Mouse (Mus musculus): ENCODE results near the gene Guca2a. TPM values are rescaled to one million over a fixed set of nuclear protein-coding genes. Genes with fewer than 3 reads are reported as not detected.
A peak's percentile ranks its signal among the peaks of the same experiment; 100 is the strongest.

Gene Guca2a
- polyA plus RNA-seq, 1 experiment from 2014 or later: 27.0 TPM

DNA sequence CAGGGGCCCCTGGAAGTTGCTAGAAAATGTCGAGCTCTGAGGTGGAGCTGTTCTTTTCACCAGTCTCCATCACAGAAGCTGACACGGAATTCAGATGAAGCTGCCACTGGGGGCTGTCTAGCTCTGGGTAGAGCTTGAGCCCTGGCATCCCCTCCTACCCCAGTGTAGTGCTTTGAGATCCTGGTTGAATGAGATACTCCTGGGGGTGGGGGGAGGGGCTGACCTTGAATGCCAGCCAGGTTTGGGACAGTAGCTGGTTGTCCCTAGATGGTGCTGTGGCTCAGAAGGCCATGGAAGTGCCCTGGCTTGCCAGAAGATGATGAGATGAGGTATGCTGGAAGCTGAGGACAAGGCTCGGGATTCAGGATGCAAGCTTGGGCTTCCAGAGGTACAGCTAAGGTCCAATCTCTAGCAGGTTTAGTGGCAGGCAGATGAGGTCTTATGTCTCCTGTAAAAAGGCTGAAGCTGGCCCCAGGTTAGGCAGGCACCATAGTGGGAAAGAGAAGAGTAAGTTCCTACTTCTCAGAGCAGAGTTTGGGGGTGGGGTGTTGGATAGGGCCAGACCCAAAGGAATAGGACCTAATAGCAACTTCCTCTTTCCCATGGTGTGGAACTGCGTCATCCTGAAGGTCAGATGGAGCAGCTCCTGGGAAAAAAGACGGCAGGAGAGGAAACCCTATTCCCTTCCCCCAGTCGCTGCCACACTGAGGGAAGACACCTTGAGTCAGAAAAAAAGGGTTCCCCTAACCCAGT is 2.4 kb upstream of the Guca2a start:
- 47% methylated on average over 6 of the region's 6 CpGs for WGBS
- no peak for DNase-seq (ENCODE audit: low spot score)

GRCm38 (mm10) chr4:119635686-119636085 is 1.8 kb upstream of the Guca2a start:
- no peak overlapping the region for H3K9ac ChIP-seq (ENCODE audit: low read depth, low read length)
- H3K4me3 ChIP-seq (replicated peaks; ENCODE audit: low read depth, low read length): no peak overlapping the region
- H3K27ac ChIP-seq: no peak overlapping the region
- H3K4me1 ChIP-seq (replicated peaks; ENCODE audit: insufficient read depth, low read length): 0 out of 2 replicates have a peak, but pooled peaks cover 6% of the 10 kb centered on the region
- no peaks in the 10 kb centered on the region for H3K36me3 ChIP-seq (ENCODE audit: insufficient read depth, low read length)
- DNase-seq (ENCODE audit: low spot score) (no peak), ATAC-seq (replicated peaks; ENCODE audit: low FRiP score, low read depth) (no peak)
- no peak overlapping the region for H3K4me2 ChIP-seq (ENCODE audit: low read length)
- no peaks in the 10 kb centered on the region for H3K9me3 ChIP-seq (replicated peaks; ENCODE audit: low read length)
- H3K27me3 ChIP-seq (ENCODE audit: insufficient read depth, low read length): no peaks in the 10 kb centered on the region
- WGBS: 74% methylated on average over 8 of the region's 8 CpGs
- no peak for TF ChIP-seq CTCF (IDR thresholded peaks at IDR 0.05; ENCODE audit: low read depth)

More for the DNA sequence above, 2.4 kb upstream of the Guca2a start:
- H3K27ac ChIP-seq: no peak overlapping the region
- H3K4me2 ChIP-seq (ENCODE audit: low read length): no peak overlapping the region
- H3K9ac ChIP-seq (ENCODE audit: low read depth, low read length): no peak overlapping the region
- H3K27me3 ChIP-seq (ENCODE audit: insufficient read depth, low read length): no peaks in the 10 kb centered on the region
- H3K36me3 ChIP-seq (ENCODE audit: insufficient read depth, low read length): peaks cover 4% of the 10 kb centered on the region; the same call in 1 of the 2 replicates
- H3K4me3 ChIP-seq (replicated peaks; ENCODE audit: low read depth, low read length): no peak overlapping the region
- ATAC-seq (replicated peaks; ENCODE audit: low FRiP score, low read depth): no peak
- no peaks in the 10 kb centered on the region for H3K9me3 ChIP-seq (replicated peaks; ENCODE audit: low read length)
- TF ChIP-seq CTCF (IDR thresholded peaks at IDR 0.05; ENCODE audit: low read depth): peak; percentile 11; the same call in 1 of the 2 replicates
- H3K4me1 ChIP-seq (replicated peaks; ENCODE audit: insufficient read depth, low read length): 0 out of 2 replicates have a peak, but pooled peaks cover 6% of the 10 kb centered on the region

GRCm38 (mm10) chr4:119636731-119637130 is 773 bp upstream of the Guca2a start:
- Histone ChIP-seq H3K36me3 (ENCODE audit: insufficient read depth, low read length) (no peaks in the 10 kb centered on the region), H3K9ac (ENCODE audit: low read depth, low read length) (no peak overlapping the region), H3K27me3 (ENCODE audit: insufficient read depth, low read length) (no peaks in the 10 kb centered on the region), H3K4me1 (replicated peaks; ENCODE audit: insufficient read depth, low read length) (0 out of 2 replicates have a peak, but pooled peaks cover 6% of the 10 kb centered on the region), H3K27ac (no peak overlapping the region), H3K9me3 (replicated peaks; ENCODE audit: low read length) (no peaks in the 10 kb centered on the region), H3K4me3 (replicated peaks; ENCODE audit: low read depth, low read length) (no peak overlapping the region), H3K4me2 (ENCODE audit: low read length) (no peak overlapping the region)
- 78% methylated on average over 7 of the region's 7 CpGs for WGBS
- DNase-seq (ENCODE audit: low spot score) (no peak), ATAC-seq (replicated peaks; ENCODE audit: low FRiP score, low read depth) (no peak)
- no peak for TF ChIP-seq CTCF (IDR thresholded peaks at IDR 0.05; ENCODE audit: low read depth)

DNA sequence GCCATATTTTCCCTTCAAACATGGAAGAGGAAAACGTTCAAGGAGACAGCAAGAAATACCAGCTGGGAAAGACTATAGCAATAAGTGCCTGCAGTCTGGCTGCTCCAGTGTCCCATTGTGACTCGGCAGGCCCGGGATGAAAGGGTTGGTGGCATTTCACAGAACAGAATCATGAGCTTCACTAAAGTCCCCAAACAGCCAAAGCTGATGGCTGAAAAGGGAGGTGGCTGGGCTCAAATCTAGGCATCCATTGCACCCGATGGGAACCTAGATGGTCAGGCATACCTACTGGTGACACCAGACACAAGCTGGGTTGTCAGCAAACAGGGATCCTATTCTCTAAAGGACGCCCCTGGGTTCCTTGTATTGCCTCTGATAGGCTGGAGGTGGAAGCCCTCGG is 442 bp downstream of the Guca2a start:
- H3K36me3 ChIP-seq (ENCODE audit: insufficient read depth, low read length): no peaks in the 10 kb centered on the region
- TF ChIP-seq CTCF (IDR thresholded peaks at IDR 0.05; ENCODE audit: low read depth): no peak
- ATAC-seq (replicated peaks; ENCODE audit: low FRiP score, low read depth) (no peak), DNase-seq (ENCODE audit: low spot score) (no peak)
- H3K4me1 ChIP-seq (replicated peaks; ENCODE audit: insufficient read depth, low read length): 0 out of 2 replicates have a peak, but pooled peaks cover 6% of the 10 kb centered on the region
- H3K9ac ChIP-seq (ENCODE audit: low read depth, low read length): no peak overlapping the region
- 87% methylated on average over 6 of the region's 6 CpGs for WGBS
- H3K27me3 ChIP-seq (ENCODE audit: insufficient read depth, low read length): no peaks in the 10 kb centered on the region
- no peak overlapping the region for H3K4me3 ChIP-seq (replicated peaks; ENCODE audit: low read depth, low read length)
- H3K9me3 ChIP-seq (replicated peaks; ENCODE audit: low read length): no peaks in the 10 kb centered on the region
- no peak overlapping the region for H3K27ac ChIP-seq
- H3K4me2 ChIP-seq (ENCODE audit: low read length): no peak overlapping the region

DNA sequence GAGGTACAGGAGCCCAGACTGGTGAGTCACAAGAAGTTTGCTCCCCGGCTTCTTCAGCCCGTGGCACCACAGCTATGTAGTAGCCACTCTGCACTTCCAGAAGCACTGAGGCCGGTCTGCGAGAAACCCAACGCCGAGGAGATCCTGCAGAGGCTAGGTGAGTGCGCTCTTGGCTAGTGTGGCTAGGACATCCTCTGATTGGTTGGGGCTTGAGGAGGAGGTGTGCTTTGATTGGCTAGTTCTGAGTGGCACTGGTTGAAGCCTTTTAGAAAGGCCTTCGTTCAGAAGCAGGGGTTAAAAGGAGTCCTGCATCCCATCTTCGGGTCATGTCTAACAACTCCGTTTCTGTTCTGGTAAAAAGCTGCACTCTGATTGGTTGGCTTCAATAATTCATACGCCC is 1.2 kb downstream of the Guca2a start:
- DNase-seq (ENCODE audit: low spot score) (no peak), ATAC-seq (replicated peaks; ENCODE audit: low FRiP score, low read depth) (no peak)
- Histone ChIP-seq H3K27me3 (ENCODE audit: insufficient read depth, low read length) (no peaks in the 10 kb centered on the region), H3K9ac (ENCODE audit: low read depth, low read length) (no peak overlapping the region), H3K36me3 (ENCODE audit: insufficient read depth, low read length) (no peaks in the 10 kb centered on the region), H3K27ac (no peak overlapping the region), H3K4me2 (ENCODE audit: low read length) (no peak overlapping the region), H3K4me1 (replicated peaks; ENCODE audit: insufficient read depth, low read length) (0 out of 2 replicates have a peak, but pooled peaks cover 6% of the 10 kb centered on the region), H3K4me3 (replicated peaks; ENCODE audit: low read depth, low read length) (no peak overlapping the region), H3K9me3 (replicated peaks; ENCODE audit: low read length) (no peaks in the 10 kb centered on the region)
- no peak for TF ChIP-seq CTCF (IDR thresholded peaks at IDR 0.05; ENCODE audit: low read depth)
- WGBS: 58% methylated on average over 11 of the region's 11 CpGs

- Histone ChIP-seq H3K4me1 (replicated peaks; ENCODE audit: insufficient read depth, low read length) (no peaks in the 10 kb centered on the region), H3K4me2 (ENCODE audit: low read length) (no peak overlapping the region), H3K4me3 (replicated peaks; ENCODE audit: low read depth, low read length) (no peak overlapping the region), H3K36me3 (ENCODE audit: insufficient read depth, low read length) (no peaks in the 10 kb centered on the region), H3K9me3 (replicated peaks; ENCODE audit: low read length) (no peaks in the 10 kb centered on the region), H3K27ac (no peak overlapping the region), H3K27me3 (ENCODE audit: insufficient read depth, low read length) (no peaks in the 10 kb centered on the region), H3K9ac (ENCODE audit: low read depth, low read length) (no peak overlapping the region)
- WGBS: 87% methylated on average over 4 of the region's 4 CpGs
- DNase-seq (ENCODE audit: low spot score): no peak
- no peak for ATAC-seq (replicated peaks; ENCODE audit: low FRiP score, low read depth)
- TF ChIP-seq CTCF (IDR thresholded peaks at IDR 0.05; ENCODE audit: low read depth): no peak; the same call in 1 of the 2 replicates
These were observed 5.2 kb downstream of the Guca2a start for GRCm38 (mm10) chr4:119642666-119643065.
